Mouse (Mus musculus) thymus, adult 2 months (tissue): ENCODE measurements around the gene Iars2. TPM values are rescaled to one million over a fixed set of nuclear protein-coding genes. Genes with fewer than 3 reads are reported as not detected.
A peak's percentile ranks its signal among the peaks of the same experiment; 100 is the strongest.

Experiments
- DNase-seq: peaks from one replicate; pipeline ENCODE4 v3.0.0; 2021
- H3K27ac ChIP-seq: fragments of 200-500 bp; 2 replicates; pipeline ENCODE4 v1.5.1; 2012; ENCODE audit warnings: low read length, control low read depth; ENCODE audit not compliant: control insufficient read depth, insufficient read depth
- H3K27me3 ChIP-seq: fragments of 200-500 bp; 2 replicates; pipeline ENCODE4 v1.6.1; 2012; ENCODE audit warnings: mild to moderate bottlenecking, low read length, moderate library complexity, mixed read lengths; ENCODE audit not compliant: control insufficient read depth, insufficient read depth
- H3K36me3 ChIP-seq: fragments of 200-500 bp; 2 replicates; pipeline ENCODE4 v1.6.1; 2012; ENCODE audit warnings: mild to moderate bottlenecking, low read length, moderate library complexity; ENCODE audit not compliant: control insufficient read depth, insufficient read depth
- H3K4me1 ChIP-seq: fragments of 200-500 bp; replicated peaks from 2 replicates; pipeline ENCODE4 v1.6.1; 2012; ENCODE audit warnings: low read length; ENCODE audit not compliant: control insufficient read depth, insufficient read depth
- H3K4me3 ChIP-seq: fragments of 200-500 bp; 2 replicates; pipeline ENCODE4 v1.5.1; 2012; ENCODE audit warnings: mild to moderate bottlenecking, low read length, control low read depth, moderate library complexity; ENCODE audit not compliant: control insufficient read depth, insufficient read depth
- CTCF ChIP-seq: fragments of 200-500 bp; IDR thresholded peaks from 2 replicates; pipeline ENCODE4 v1.5.1; 2012; ENCODE audit warnings: mild to moderate bottlenecking, control low read depth, low read length, moderate library complexity, borderline replicate concordance; ENCODE audit not compliant: control insufficient read depth, poor library complexity, insufficient read depth; ENCODE audit errors: extremely low read depth
- POLR2A ChIP-seq: fragments of 200-500 bp; IDR thresholded peaks from 2 replicates; pipeline ENCODE4 v1.6.1; 2012; ENCODE audit warnings: mild to moderate bottlenecking, low read length, control low read depth, moderate library complexity; ENCODE audit not compliant: control insufficient read depth, poor library complexity, insufficient read depth; ENCODE audit errors: extremely low read depth
- WGBS: fragments of 180-500 bp; shearing (Covaris S2); methylation state at CpG from one replicate; pipeline ENCODE4 v1.1.7; 2018; 5-methylcytosine and 5-hydroxymethylcytosine counted together
- polyA plus RNA-seq: library from polyadenylated mRNA; depleted of rRNA; stranded (reverse); fragments of >200 nt; gene quantifications from 2 replicates; pipeline ENCODE4 v1.2.3, GENCODE M21; 2012

The Iars2 gene
- polyA plus RNA-seq, 1 experiment: 22.7 TPM

- no peaks in the 10 kb centered on the region for H3K27me3 ChIP-seq
- 93% methylated on average over 4 of the region's 4 CpGs for WGBS
- H3K36me3 ChIP-seq: no peaks in the 10 kb centered on the region
- no peak overlapping the region for H3K4me3 ChIP-seq
- no peak for TF ChIP-seq POLR2A
- no peak for TF ChIP-seq CTCF
- no peak for DNase-seq
- no peaks in the 10 kb centered on the region for H3K4me1 ChIP-seq
- H3K27ac ChIP-seq: no peak overlapping the region
Observed at GRCm38 (mm10) chr1:185350611-185351010, 21.4 kb upstream of the Iars2 start.

- Histone ChIP-seq H3K27me3 (no peaks in the 10 kb centered on the region), H3K4me3 (no peak overlapping the region), H3K36me3 (no peaks in the 10 kb centered on the region), H3K27ac (no peak overlapping the region), H3K4me1 (no peaks in the 10 kb centered on the region)
- WGBS: 95% methylated on average over 14 of the region's 14 CpGs
- TF ChIP-seq POLR2A: no peak
- DNase-seq: no peak
Observed at GRCm38 (mm10) chr1:185349741-185350140, 20.5 kb upstream of the Iars2 start.

GRCm38 (mm10) chr1:185346188-185346587 is 17.0 kb upstream of the Iars2 start:
- no peaks in the 10 kb centered on the region for H3K36me3 ChIP-seq
- 90% methylated on average over 10 of the region's 10 CpGs for WGBS

GRCm38 (mm10) chr1:185343422-185343821 is 14.2 kb upstream of the Iars2 start:
- WGBS: 98% methylated on average over 8 of the region's 8 CpGs
- Histone ChIP-seq H3K27ac (no peak overlapping the region), H3K4me1 (no peaks in the 10 kb centered on the region), H3K4me3 (no peak overlapping the region), H3K36me3 (no peaks in the 10 kb centered on the region), H3K27me3 (no peaks in the 10 kb centered on the region)
- DNase-seq: no peak
- no peak for TF ChIP-seq POLR2A
- TF ChIP-seq CTCF: peak; percentile 16; the same call in 1 of the 2 replicates

More at GRCm38 (mm10) chr1:185346188-185346587, 17.0 kb upstream of the Iars2 start:
- Histone ChIP-seq H3K4me3 (no peak overlapping the region), H3K27ac (no peak overlapping the region), H3K27me3 (no peaks in the 10 kb centered on the region), H3K4me1 (no peaks in the 10 kb centered on the region)
- no peak for DNase-seq
- TF ChIP-seq CTCF (no peak), POLR2A (no peak)

GRCm38 (mm10) chr1:185342441-185342840 is 13.2 kb upstream of the Iars2 start:
- H3K36me3 ChIP-seq: no peaks in the 10 kb centered on the region
- H3K4me1 ChIP-seq: no peaks in the 10 kb centered on the region
- no peak overlapping the region for H3K4me3 ChIP-seq
- TF ChIP-seq POLR2A (no peak), CTCF (no peak)
- DNase-seq: no peak
- H3K27ac ChIP-seq: no peak overlapping the region
- no peaks in the 10 kb centered on the region for H3K27me3 ChIP-seq
- 96% methylated on average over 4 of the region's 4 CpGs for WGBS

GRCm38 (mm10) chr1:185336535-185336934 is 7.3 kb upstream of the Iars2 start:
- TF ChIP-seq POLR2A (no peak), CTCF (no peak)

GRCm38 (mm10) chr1:185335231-185335765 is 6.1 kb upstream of the Iars2 start:
- TF ChIP-seq CTCF (no peak), POLR2A (no peak)
- Histone ChIP-seq H3K4me1 (0 out of 2 replicates have a peak, but pooled peaks cover 2% of the 10 kb centered on the region), H3K27me3 (no peaks in the 10 kb centered on the region), H3K36me3 (no peaks in the 10 kb centered on the region), H3K4me3 (no peak overlapping the region), H3K27ac (no peak overlapping the region)
- 90% methylated on average over 6 of the region's 6 CpGs for WGBS
- DNase-seq: no peak

More at GRCm38 (mm10) chr1:185336535-185336934, 7.3 kb upstream of the Iars2 start:
- Histone ChIP-seq H3K27me3 (no peaks in the 10 kb centered on the region), H3K27ac (no peak overlapping the region), H3K36me3 (no peaks in the 10 kb centered on the region), H3K4me3 (no peak overlapping the region), H3K4me1 (0 out of 2 replicates have a peak, but pooled peaks cover 2% of the 10 kb centered on the region)
- DNase-seq: no peak
- 84% methylated on average over 3 of the region's 3 CpGs for WGBS
